Mouse (Mus musculus): Measurements from ENCODE around the gene Ssx2ip. TPM values are rescaled to one million over a fixed set of nuclear protein-coding genes. Genes with fewer than 3 reads are reported as not detected.
A peak's percentile ranks its signal among the peaks of the same experiment; 100 is the strongest.

Gene Ssx2ip
- total and polyA plus RNA-seq, 2 experiments from 2014 or later, result 23.5 to 23.6 TPM

- DNase-seq (ENCODE audit: low spot score) (no peak), ATAC-seq (no peak)
- H3K4me3 ChIP-seq (ENCODE audit: low read length), result peak within 1 kb of the TSS; percentile 50
- peak within 1 kb of the TSS; percentile 51 for H3K9ac ChIP-seq (replicated peaks; ENCODE audit: low read length)
- WGBS, result 49% methylated on average over 9 of the region's 9 CpGs
- no peak for TF ChIP-seq CTCF (IDR thresholded peaks at IDR 0.05; ENCODE audit: low read depth)
- H3K27me3 ChIP-seq (ENCODE audit: insufficient read depth, low read length), result no peaks in the 10 kb centered on the region
- peak within 1 kb of the TSS; percentile 67 for H3K27ac ChIP-seq
- no peaks in the 10 kb centered on the region for H3K9me3 ChIP-seq (ENCODE audit: low read length)
- H3K4me1 ChIP-seq (ENCODE audit: insufficient read depth, low read length), result no peaks in the 10 kb centered on the region
- H3K36me3 ChIP-seq (ENCODE audit: insufficient read depth, low read length), result no peaks in the 10 kb centered on the region
- H3K4me2 ChIP-seq (ENCODE audit: low read depth, low read length), result peak within 1 kb of the TSS; percentile 76
These were observed 45.4 kb downstream of the Ssx2ip start, which contains the start of gene Ctbs for GRCm38 (mm10) chr3:146449745-146450250. Gene Ctbs, plus strand, starts transcription at chr3:146449795.

GRCm38 (mm10) chr3:146450371-146450841, 46.0 kb downstream of the Ssx2ip start:
- Histone ChIP-seq H3K9ac (replicated peaks; ENCODE audit: low read length) (peak overlapping the region; percentile 51), H3K4me2 (ENCODE audit: low read depth, low read length) (peak overlapping the region; percentile 76), H3K4me1 (ENCODE audit: insufficient read depth, low read length) (no peaks in the 10 kb centered on the region), H3K27me3 (ENCODE audit: insufficient read depth, low read length) (no peaks in the 10 kb centered on the region), H3K9me3 (ENCODE audit: low read length) (no peaks in the 10 kb centered on the region), H3K4me3 (ENCODE audit: low read length) (peak overlapping the region; percentile 50), H3K27ac (peak overlapping the region; percentile 67), H3K36me3 (ENCODE audit: insufficient read depth, low read length) (no peaks in the 10 kb centered on the region)
- under 1% methylated on average over 29 of the region's 29 CpGs for WGBS
- ATAC-seq, result peak; percentile 100
- peak; percentile 95 for DNase-seq (ENCODE audit: low spot score)
- TF ChIP-seq CTCF (IDR thresholded peaks at IDR 0.05; ENCODE audit: low read depth), result peak; percentile 65

DNA sequence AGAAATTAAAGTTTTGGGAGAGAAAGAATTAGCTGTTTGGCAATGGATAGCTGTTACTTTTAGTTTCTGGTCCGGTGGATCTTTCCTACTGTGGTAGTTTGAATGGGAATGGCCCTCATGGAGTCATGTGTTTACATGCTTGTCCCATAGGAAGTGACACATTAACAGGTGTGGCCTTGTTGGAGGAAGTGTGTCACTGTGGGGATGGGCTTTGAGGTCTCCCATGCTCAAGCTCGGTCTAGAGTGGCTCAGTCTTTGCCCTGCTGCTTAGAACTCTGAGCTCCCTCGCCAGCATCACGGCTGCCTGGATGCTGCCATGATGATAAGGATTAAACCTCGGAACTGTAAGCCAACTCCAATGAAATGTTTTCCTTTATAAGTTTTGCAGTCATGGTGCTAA, 46.9 kb downstream of the Ssx2ip start:
- WGBS, result 75% methylated on average over 5 of the region's 5 CpGs
- H3K9ac ChIP-seq (replicated peaks; ENCODE audit: low read length), result no peak overlapping the region
- no peak overlapping the region for H3K4me3 ChIP-seq (ENCODE audit: low read length)
- no peak overlapping the region for H3K27ac ChIP-seq
- ATAC-seq (no peak), DNase-seq (ENCODE audit: low spot score) (no peak)
- peaks cover 1% of the 10 kb centered on the region; the same call in 1 of the 2 replicates for H3K36me3 ChIP-seq (ENCODE audit: insufficient read depth, low read length)
- H3K9me3 ChIP-seq (ENCODE audit: low read length), result no peaks in the 10 kb centered on the region
- TF ChIP-seq CTCF (IDR thresholded peaks at IDR 0.05; ENCODE audit: low read depth), result no peak
- no peaks in the 10 kb centered on the region for H3K27me3 ChIP-seq (ENCODE audit: insufficient read depth, low read length)
- peak overlapping the region; percentile 76 for H3K4me2 ChIP-seq (ENCODE audit: low read depth, low read length)
- H3K4me1 ChIP-seq (ENCODE audit: insufficient read depth, low read length), result no peaks in the 10 kb centered on the region

DNA sequence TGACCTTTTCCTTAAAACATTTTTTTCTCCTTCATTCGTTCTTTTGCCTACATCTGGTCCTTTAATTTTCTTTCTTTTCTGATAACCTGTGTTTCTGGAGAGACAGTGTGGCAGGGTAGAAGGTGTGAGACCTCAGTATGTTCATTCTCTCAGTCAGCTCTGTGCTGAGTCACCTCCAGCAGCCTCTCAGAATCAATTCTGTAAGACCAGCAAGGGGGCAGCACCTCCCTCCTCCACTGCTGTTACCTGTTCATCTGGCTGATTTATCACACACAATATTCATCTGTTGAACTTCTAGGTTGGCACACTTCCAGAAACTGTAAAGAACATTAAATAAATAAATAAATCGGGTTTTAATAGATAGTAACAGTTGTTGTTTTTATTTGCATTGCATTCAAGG, 58.5 kb downstream of the Ssx2ip start:
- Histone ChIP-seq H3K36me3 (ENCODE audit: insufficient read depth, low read length) (no peaks in the 10 kb centered on the region), H3K4me1 (ENCODE audit: insufficient read depth, low read length) (no peaks in the 10 kb centered on the region), H3K9me3 (ENCODE audit: low read length) (no peaks in the 10 kb centered on the region), H3K4me2 (ENCODE audit: low read depth, low read length) (no peak overlapping the region), H3K27me3 (ENCODE audit: insufficient read depth, low read length) (no peaks in the 10 kb centered on the region), H3K4me3 (ENCODE audit: low read length) (no peak overlapping the region), H3K27ac (no peak overlapping the region), H3K9ac (replicated peaks; ENCODE audit: low read length) (no peak overlapping the region)
- peak; percentile 13; the same call in 1 of the 2 replicates for TF ChIP-seq CTCF (IDR thresholded peaks at IDR 0.05; ENCODE audit: low read depth)
- whole genome bisulfite sequencing, result 61% methylated on average over 2 of the region's 2 CpGs
- DNase-seq (ENCODE audit: low spot score) (no peak), ATAC-seq (no peak)

- Histone ChIP-seq H3K4me2 (ENCODE audit: low read depth, low read length) (no peak overlapping the region), H3K9ac (replicated peaks; ENCODE audit: low read length) (no peak overlapping the region), H3K4me1 (ENCODE audit: insufficient read depth, low read length) (no peaks in the 10 kb centered on the region), H3K36me3 (ENCODE audit: insufficient read depth, low read length) (no peaks in the 10 kb centered on the region), H3K27ac (no peak overlapping the region), H3K9me3 (ENCODE audit: low read length) (no peaks in the 10 kb centered on the region), H3K27me3 (ENCODE audit: insufficient read depth, low read length) (no peaks in the 10 kb centered on the region), H3K4me3 (ENCODE audit: low read length) (no peak overlapping the region)
- WGBS, result 83% methylated on average over 2 of the region's 2 CpGs
- ATAC-seq (no peak), DNase-seq (ENCODE audit: low spot score) (no peak)
- no peak for TF ChIP-seq CTCF (IDR thresholded peaks at IDR 0.05; ENCODE audit: low read depth)
These were observed 64.8 kb downstream of the Ssx2ip start for GRCm38 (mm10) chr3:146469226-146469625.

DNA sequence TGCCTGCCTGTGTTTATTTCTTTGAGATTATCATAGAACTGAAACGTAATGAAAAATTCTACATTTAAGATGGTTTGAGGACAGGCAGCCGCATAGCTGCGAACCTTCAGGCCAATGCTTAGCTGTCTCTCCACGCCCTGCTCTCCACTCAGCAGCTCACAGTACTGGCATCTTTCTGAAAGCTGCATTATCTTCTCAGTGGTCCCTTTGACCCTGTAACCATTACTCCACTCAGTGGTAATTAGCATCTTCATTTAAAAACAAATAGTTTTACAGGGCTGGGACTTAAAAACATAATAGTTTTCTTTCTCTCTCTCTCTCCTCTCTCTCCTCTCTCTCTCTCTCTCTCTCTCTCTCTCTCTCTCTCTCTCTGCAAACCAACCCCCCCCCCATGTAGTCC, 68.2 kb downstream of the Ssx2ip start:
- ATAC-seq (no peak), DNase-seq (ENCODE audit: low spot score) (no peak)
- Histone ChIP-seq H3K9ac (replicated peaks; ENCODE audit: low read length) (no peak overlapping the region), H3K4me1 (ENCODE audit: insufficient read depth, low read length) (no peaks in the 10 kb centered on the region), H3K4me2 (ENCODE audit: low read depth, low read length) (no peak overlapping the region), H3K27ac (no peak overlapping the region), H3K9me3 (ENCODE audit: low read length) (no peaks in the 10 kb centered on the region), H3K36me3 (ENCODE audit: insufficient read depth, low read length) (no peaks in the 10 kb centered on the region), H3K27me3 (ENCODE audit: insufficient read depth, low read length) (no peaks in the 10 kb centered on the region), H3K4me3 (ENCODE audit: low read length) (no peak overlapping the region)
- no peak for TF ChIP-seq CTCF (IDR thresholded peaks at IDR 0.05; ENCODE audit: low read depth)
- 75% methylated on average over 4 of the region's 4 CpGs for WGBS

- H3K9me3 ChIP-seq (ENCODE audit: low read length), result no peaks in the 10 kb centered on the region
- DNase-seq (ENCODE audit: low spot score) (no peak), ATAC-seq (no peak)
- H3K9ac ChIP-seq (replicated peaks; ENCODE audit: low read length), result no peak overlapping the region
- no peak for TF ChIP-seq CTCF (IDR thresholded peaks at IDR 0.05; ENCODE audit: low read depth)
- H3K27ac ChIP-seq, result no peak overlapping the region
- H3K27me3 ChIP-seq (ENCODE audit: insufficient read depth, low read length), result no peaks in the 10 kb centered on the region
- no peak overlapping the region for H3K4me2 ChIP-seq (ENCODE audit: low read depth, low read length)
- no peak overlapping the region for H3K4me3 ChIP-seq (ENCODE audit: low read length)
- H3K4me1 ChIP-seq (ENCODE audit: insufficient read depth, low read length), result no peaks in the 10 kb centered on the region
- no peaks in the 10 kb centered on the region for H3K36me3 ChIP-seq (ENCODE audit: insufficient read depth, low read length)
These were observed 69.3 kb downstream of the Ssx2ip start for GRCm38 (mm10) chr3:146473741-146474140.

Data from hindbrain, postnatal 0 days (tissue).